Mouse (Mus musculus): ENCODE measurements at regions not wholly inside any gene's neighbourhood (a gene's known extent, or its start where the extent isn't known, plus 50 kb on each side); places are given as distances from the start of the nearest gene placed in this dataset.

DNA sequence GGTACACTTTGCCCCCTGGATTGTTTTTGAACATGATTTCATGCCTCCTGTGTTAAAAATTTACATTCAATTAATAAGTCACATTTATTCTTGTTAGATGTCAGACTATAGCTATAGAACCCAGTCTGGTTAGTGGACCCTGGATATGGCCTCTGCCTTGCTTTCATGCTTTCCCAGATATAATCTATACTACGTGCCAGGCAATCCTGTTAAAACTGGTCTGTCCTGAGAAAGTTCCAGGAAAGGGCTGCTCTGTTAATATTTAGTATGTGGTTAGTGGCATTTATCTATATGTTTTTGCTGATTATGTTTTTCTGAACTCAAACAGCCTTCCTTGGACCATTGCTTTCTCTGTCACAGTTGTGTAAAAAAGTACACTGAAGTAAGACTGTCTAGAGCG is 95.8 kb upstream of the Fhl2 start:
- Histone ChIP-seq H3K4me1 (ENCODE audit: control insufficient read depth in 2 of 2, insufficient read depth in 2 of 2, low read length in 2 of 2, poor library complexity in 1 of 2) (0 out of 4 replicates have a peak, but pooled peaks cover 0 to 2% of the 10 kb centered on the region in 2 experiments), H3K9me3 (ENCODE audit: control insufficient read depth, insufficient read depth, low read depth, low read length) (no peaks in the 10 kb centered on the region)

DNA sequence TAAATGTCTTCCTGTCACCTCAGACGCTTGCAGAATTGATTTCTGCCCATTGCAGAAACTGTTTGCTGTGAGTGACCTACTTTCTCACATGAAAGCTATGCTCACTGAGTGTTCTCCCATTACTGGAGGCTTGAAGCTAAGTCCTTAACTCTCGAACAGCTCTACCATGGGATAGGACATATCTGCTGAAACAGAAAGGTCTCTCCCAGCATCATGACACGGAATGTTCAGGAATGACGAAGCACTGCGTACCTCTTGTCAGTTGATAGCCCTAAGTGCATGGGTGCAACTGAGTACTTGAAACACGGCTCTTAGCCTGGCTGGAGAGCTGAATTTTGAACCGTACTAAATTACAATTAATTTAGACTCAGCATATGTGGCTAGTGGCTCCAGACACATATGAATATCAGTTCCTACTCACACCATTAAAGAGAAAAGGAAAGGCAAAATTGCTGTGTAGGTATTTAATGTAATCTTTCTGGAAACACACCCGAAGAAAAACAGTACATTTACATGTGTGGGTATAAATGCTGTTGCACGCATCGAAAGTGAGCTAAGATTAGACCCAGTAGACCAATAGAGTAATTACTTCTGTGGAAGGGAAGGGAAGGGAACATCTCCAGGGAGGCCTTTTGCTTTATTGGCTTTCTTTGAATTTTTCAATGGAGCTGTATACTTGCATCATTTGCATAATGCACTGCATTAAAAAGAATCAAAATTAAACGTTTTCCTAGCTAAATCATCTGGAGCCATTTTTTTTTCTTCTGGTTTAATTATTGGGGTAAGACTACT is 97.6 kb upstream of the Fhl2 start:
- Histone ChIP-seq H3K9ac (ENCODE audit: insufficient read depth, low read depth, low read length, poor library complexity, severe bottlenecking) (no peak overlapping the region), H3K9me3 (ENCODE audit: control insufficient read depth, insufficient read depth, low read depth, low read length) (no peaks in the 10 kb centered on the region), H3K27ac (ENCODE audit: insufficient read depth, low read depth, low read length, poor library complexity, severe bottlenecking) (no peak overlapping the region), H3K36me3 (ENCODE audit: control insufficient read depth, insufficient read depth, low read length, poor library complexity, severe bottlenecking) (no peaks in the 10 kb centered on the region), H3K4me1 (ENCODE audit: control insufficient read depth in 2 of 2, insufficient read depth in 2 of 2, low read length in 2 of 2, poor library complexity in 1 of 2) (0 out of 4 replicates have a peak, but pooled peaks cover 0 to 2% of the 10 kb centered on the region in 2 experiments), H3K4me3 (ENCODE audit: insufficient read depth in 1 of 2, low read depth in 1 of 2, low read length in 2 of 2, poor library complexity in 1 of 2, severe bottlenecking in 1 of 2) (no peak overlapping the region)
- in situ Hi-C loops (cut with MboI; ENCODE audit: low sequenced_read_pairs in 2 of 2, unreplicated experiment in 2 of 2): no loop called here
- TF ChIP-seq HCFC1 (IDR thresholded peaks at IDR 0.05; ENCODE audit: borderline replicate concordance, insufficient read depth, low read length) (no peak), ZC3H11A (IDR thresholded peaks at IDR 0.05; ENCODE audit: borderline replicate concordance, low read depth, low read length) (no peak), MAFK (IDR thresholded peaks at IDR 0.05; ENCODE audit: insufficient read depth, low read depth, low read length) (no peak), CHD2 (IDR thresholded peaks at IDR 0.05; ENCODE audit: low read depth, low read length) (no peak), ZNF384 (IDR thresholded peaks at IDR 0.05; ENCODE audit: low read depth, low read length) (no peak)
- DNase-seq (ENCODE audit: low read depth, low spot score): no peak

More for the DNA sequence above, 95.8 kb upstream of the Fhl2 start:
- no peak for DNase-seq (ENCODE audit: low read depth, low spot score)
- no peak for TF ChIP-seq CHD2 (IDR thresholded peaks at IDR 0.05; ENCODE audit: low read depth, low read length)
- no peak for TF ChIP-seq HCFC1 (IDR thresholded peaks at IDR 0.05; ENCODE audit: borderline replicate concordance, insufficient read depth, low read length)
- no peak for TF ChIP-seq MAFK (IDR thresholded peaks at IDR 0.05; ENCODE audit: insufficient read depth, low read depth, low read length)
- no peak for TF ChIP-seq ZNF384 (IDR thresholded peaks at IDR 0.05; ENCODE audit: low read depth, low read length)
- TF ChIP-seq ZC3H11A (IDR thresholded peaks at IDR 0.05; ENCODE audit: borderline replicate concordance, low read depth, low read length): no peak
- Histone ChIP-seq H3K27ac (ENCODE audit: insufficient read depth, low read depth, low read length, poor library complexity, severe bottlenecking) (no peak overlapping the region), H3K36me3 (ENCODE audit: control insufficient read depth, insufficient read depth, low read length, poor library complexity, severe bottlenecking) (no peaks in the 10 kb centered on the region), H3K4me3 (ENCODE audit: insufficient read depth in 1 of 2, low read depth in 1 of 2, low read length in 2 of 2, poor library complexity in 1 of 2, severe bottlenecking in 1 of 2) (no peak overlapping the region), H3K9ac (ENCODE audit: insufficient read depth, low read depth, low read length, poor library complexity, severe bottlenecking) (no peak overlapping the region)
- in situ Hi-C loops (cut with MboI; ENCODE audit: low sequenced_read_pairs in 2 of 2, unreplicated experiment in 2 of 2): no loop called here

GRCm38 (mm10) chr1:43297579-43297978 is 100.8 kb upstream of the Fhl2 start:
- Histone ChIP-seq H3K27ac (ENCODE audit: insufficient read depth, low read depth, low read length, poor library complexity, severe bottlenecking) (no peak overlapping the region), H3K36me3 (ENCODE audit: control insufficient read depth, insufficient read depth, low read length, poor library complexity, severe bottlenecking) (no peaks in the 10 kb centered on the region), H3K9ac (ENCODE audit: insufficient read depth, low read depth, low read length, poor library complexity, severe bottlenecking) (no peak overlapping the region), H3K9me3 (ENCODE audit: control insufficient read depth, insufficient read depth, low read depth, low read length) (no peaks in the 10 kb centered on the region), H3K4me1 (ENCODE audit: control insufficient read depth in 2 of 2, insufficient read depth in 2 of 2, low read length in 2 of 2, poor library complexity in 1 of 2) (no peaks in the 10 kb centered on the region), H3K4me3 (ENCODE audit: insufficient read depth in 1 of 2, low read depth in 1 of 2, low read length in 2 of 2, poor library complexity in 1 of 2, severe bottlenecking in 1 of 2) (no peak overlapping the region)
- in situ Hi-C loops (cut with MboI; ENCODE audit: low sequenced_read_pairs in 2 of 2, unreplicated experiment in 2 of 2): no loop called here
- TF ChIP-seq HCFC1 (IDR thresholded peaks at IDR 0.05; ENCODE audit: borderline replicate concordance, insufficient read depth, low read length): no peak
- TF ChIP-seq ZNF384 (IDR thresholded peaks at IDR 0.05; ENCODE audit: low read depth, low read length): no peak
- no peak for TF ChIP-seq ZC3H11A (IDR thresholded peaks at IDR 0.05; ENCODE audit: borderline replicate concordance, low read depth, low read length)
- no peak for TF ChIP-seq MAFK (IDR thresholded peaks at IDR 0.05; ENCODE audit: insufficient read depth, low read depth, low read length)
- no peak for TF ChIP-seq CHD2 (IDR thresholded peaks at IDR 0.05; ENCODE audit: low read depth, low read length)
- DNase-seq (ENCODE audit: low read depth, low spot score): no peak

- Histone ChIP-seq H3K27ac (ENCODE audit: insufficient read depth, low read depth, low read length, poor library complexity, severe bottlenecking) (no peak overlapping the region), H3K4me3 (ENCODE audit: insufficient read depth in 1 of 2, low read depth in 1 of 2, low read length in 2 of 2, poor library complexity in 1 of 2, severe bottlenecking in 1 of 2) (no peak overlapping the region), H3K9me3 (ENCODE audit: control insufficient read depth, insufficient read depth, low read depth, low read length) (no peaks in the 10 kb centered on the region), H3K9ac (ENCODE audit: insufficient read depth, low read depth, low read length, poor library complexity, severe bottlenecking) (no peak overlapping the region), H3K36me3 (ENCODE audit: control insufficient read depth, insufficient read depth, low read length, poor library complexity, severe bottlenecking) (no peaks in the 10 kb centered on the region), H3K4me1 (ENCODE audit: control insufficient read depth in 2 of 2, insufficient read depth in 2 of 2, low read length in 2 of 2, poor library complexity in 1 of 2) (no peaks in the 10 kb centered on the region)
- no peak for DNase-seq (ENCODE audit: low read depth, low spot score)
- TF ChIP-seq HCFC1 (IDR thresholded peaks at IDR 0.05; ENCODE audit: borderline replicate concordance, insufficient read depth, low read length): no peak
- TF ChIP-seq MAFK (IDR thresholded peaks at IDR 0.05; ENCODE audit: insufficient read depth, low read depth, low read length): no peak
- TF ChIP-seq ZC3H11A (IDR thresholded peaks at IDR 0.05; ENCODE audit: borderline replicate concordance, low read depth, low read length): no peak
- TF ChIP-seq CHD2 (IDR thresholded peaks at IDR 0.05; ENCODE audit: low read depth, low read length): no peak
- no peak for TF ChIP-seq ZNF384 (IDR thresholded peaks at IDR 0.05; ENCODE audit: low read depth, low read length)
- in situ Hi-C loops (cut with MboI; ENCODE audit: low sequenced_read_pairs in 2 of 2, unreplicated experiment in 2 of 2): no loop called here
These were observed 102.0 kb upstream of the Fhl2 start for GRCm38 (mm10) chr1:43298746-43299145.

All from ES-E14 (cell line).